Comparison of ENCODE assay signal across 7 mouse cellular contexts in genomic region chr9:116873033-116873975, GRCm38 (mm10).
DNase-seq lines count a peak whose midpoint lies in the region; ATAC-seq and TF ChIP-seq lines count a peak whose summit lies in the region.

No protein-coding gene starts in this region.

- peak overlapping the region; percentile 72 for H3K9ac ChIP-seq in MEL (ENCODE audit: control insufficient read depth, low read depth, low read length, poor library complexity, severe bottlenecking)
- no peak overlapping the region for H3K9ac ChIP-seq in embryonic facial prominence, embryonic 15.5 days
- H3K9ac ChIP-seq in intestine, embryonic 16.5 days (ENCODE audit: low read depth, low read length): no peak overlapping the region

- peak in 1 of 2 experiments; percentile 25; a peak in 1 of 4 replicates for TF ChIP-seq POLR2A in MEL (IDR thresholded peaks at IDR 0.05; ENCODE audit: control insufficient read depth in 1 of 2, insufficient read depth in 1 of 2, low read depth in 1 of 2, low read length in 2 of 2, poor library complexity in 1 of 2)

- peak; percentile 97 to 98 for TF ChIP-seq EP300 in MEL (IDR thresholded peaks at IDR 0.05; ENCODE audit: low read depth in 1 of 2, low read length in 2 of 2)

- DNase-seq in MEL (ENCODE audit: low read depth, low spot score): peak; percentile 94
- DNase-seq in ZHBTc4 (ENCODE audit: low read depth, low spot score): peak; percentile 10
- DNase-seq in liver: peak; percentile 68
- peak; percentile 2 for DNase-seq in retina, embryonic 14.5 days (ENCODE audit: low spot score)

- no peak for TF ChIP-seq RAD21 in MEL (IDR thresholded peaks at IDR 0.05; ENCODE audit: low read depth, low read length)

- WGBS in embryonic facial prominence, embryonic 15.5 days: 56% methylated on average over 30 of the region's 30 CpGs
- 41% methylated on average over 30 of the region's 30 CpGs for WGBS in intestine, embryonic 16.5 days

- H3K9me3 ChIP-seq in MEL (replicated peaks; ENCODE audit: insufficient read depth, low read length): no peaks in the 10 kb centered on the region
- no peaks in the 10 kb centered on the region for H3K9me3 ChIP-seq in embryonic facial prominence, embryonic 15.5 days (replicated peaks)
- no peaks in the 10 kb centered on the region for H3K9me3 ChIP-seq in intestine, embryonic 16.5 days (ENCODE audit: control insufficient read depth, low read length)

- peak overlapping the region; percentile 42 to 54 for H3K4me3 ChIP-seq in MEL (ENCODE audit: control insufficient read depth in 1 of 2, insufficient read depth in 1 of 2, low read depth in 2 of 2, low read length in 2 of 2)
- no peak overlapping the region for H3K4me3 ChIP-seq in embryonic facial prominence, embryonic 15.5 days (replicated peaks)
- peak overlapping the region; percentile 8; the same call in 1 of the 2 replicates for H3K4me3 ChIP-seq in intestine, embryonic 16.5 days (ENCODE audit: low read length)

- no peak overlapping the region for H3K4me2 ChIP-seq in embryonic facial prominence, embryonic 15.5 days (replicated peaks)
- H3K4me2 ChIP-seq in intestine, embryonic 16.5 days (ENCODE audit: low read depth, low read length): peak overlapping the region; percentile 38

- H3K79me2 ChIP-seq in MEL (ENCODE audit: control insufficient read depth, insufficient read depth, low read length, poor library complexity): no peaks in the 10 kb centered on the region; the same call in 1 of the 2 replicates

- ATAC-seq in embryonic facial prominence, embryonic 15.5 days (ENCODE audit: insufficient number of reproducible peaks, low FRiP score, low TSS enrichment, low read depth): no peak; the same call in 1 of the 2 replicates
- peak; percentile 93 for ATAC-seq in intestine, embryonic 16.5 days
- no peak for ATAC-seq in CD4-positive, CD25-positive, alpha-beta regulatory T cell, adult 4 months

- peak overlapping the region; percentile 99 for H3K27ac ChIP-seq in MEL (ENCODE audit: control insufficient read depth, low read depth, low read length)
- H3K27ac ChIP-seq in embryonic facial prominence, embryonic 15.5 days (replicated peaks): peak overlapping the region; percentile 63
- peak overlapping the region; percentile 57 for H3K27ac ChIP-seq in intestine, embryonic 16.5 days (ENCODE audit: low read length)

- H3K4me1 ChIP-seq in MEL (ENCODE audit: control insufficient read depth in 1 of 2, insufficient read depth in 2 of 2, low read length in 2 of 2): peaks cover 10 to 14% of the 10 kb centered on the region in 2 experiments
- H3K4me1 ChIP-seq in embryonic facial prominence, embryonic 15.5 days: peaks cover 19% of the 10 kb centered on the region
- peaks cover 16% of the 10 kb centered on the region for H3K4me1 ChIP-seq in intestine, embryonic 16.5 days (ENCODE audit: control insufficient read depth, insufficient read depth, low read length)

- H3K36me3 ChIP-seq in MEL (ENCODE audit: control insufficient read depth in 1 of 2, insufficient read depth in 2 of 2, low read length in 2 of 2): peaks cover 0 to 16% of the 10 kb centered on the region in 2 experiments; a peak in 2 of 4 replicates
- no peaks in the 10 kb centered on the region for H3K36me3 ChIP-seq in embryonic facial prominence, embryonic 15.5 days
- no peaks in the 10 kb centered on the region for H3K36me3 ChIP-seq in intestine, embryonic 16.5 days (ENCODE audit: control insufficient read depth, insufficient read depth, low read length)

- H3K27me3 ChIP-seq in MEL (ENCODE audit: control insufficient read depth in 1 of 2, insufficient read depth in 2 of 2, low read length in 2 of 2): no peaks in the 10 kb centered on the region
- H3K27me3 ChIP-seq in embryonic facial prominence, embryonic 15.5 days: no peaks in the 10 kb centered on the region
- H3K27me3 ChIP-seq in intestine, embryonic 16.5 days (replicated peaks; ENCODE audit: control insufficient read depth, insufficient read depth, low read length): no peaks in the 10 kb centered on the region

- TF ChIP-seq CTCF in MEL (IDR thresholded peaks at IDR 0.05 in 2 of 3, conservative IDR thresholded peaks at IDR 0.05 in 1 of 3; ENCODE audit: control insufficient read depth in 1 of 3, insufficient read depth in 1 of 3, low read depth in 2 of 3, low read length in 3 of 3, poor library complexity in 1 of 3, severe bottlenecking in 1 of 3): no peak

TF ChIP-seq in MEL, 35 proteins besides CTCF, POLR2A, EP300 and RAD21:
- TF ChIP-seq KAT2A (conservative IDR thresholded peaks at IDR 0.05; ENCODE audit: low read depth, low read length): no peak; the same call in 1 of the 2 replicates
- TF ChIP-seq GABPA (IDR thresholded peaks at IDR 0.05; ENCODE audit: low read depth, low read length): peak; percentile 92
- peak; percentile 92 for TF ChIP-seq RCOR1 (IDR thresholded peaks at IDR 0.05; ENCODE audit: low read depth, low read length)
- 0 out of 2 replicates have a peak, but pooled peaks have one; percentile 68 for TF ChIP-seq UBTF (IDR thresholded peaks at IDR 0.05; ENCODE audit: borderline replicate concordance, insufficient read depth, low read depth, low read length)
- TF ChIP-seq CHD1 (IDR thresholded peaks at IDR 0.05; ENCODE audit: low read depth, low read length): no peak
- TF ChIP-seq NRF1 (IDR thresholded peaks at IDR 0.05; ENCODE audit: insufficient read depth, low read depth, low read length, poor library complexity, severe bottlenecking): peak; percentile 65
- peak; percentile 59 for TF ChIP-seq TAL1 (IDR thresholded peaks at IDR 0.05; ENCODE audit: low read length)
- peak; percentile 67 for TF ChIP-seq JUND (IDR thresholded peaks at IDR 0.05; ENCODE audit: low read depth, low read length)
- TF ChIP-seq CHD2 (IDR thresholded peaks at IDR 0.05; ENCODE audit: low read length): no peak
- TF ChIP-seq POLR2AphosphoS5 (IDR thresholded peaks at IDR 0.05; ENCODE audit: borderline replicate concordance, low read depth, low read length): no peak
- peak; percentile 79 for TF ChIP-seq MAFK (IDR thresholded peaks at IDR 0.05; ENCODE audit: borderline replicate concordance, low read depth, low read length)
- peak; percentile 39 for TF ChIP-seq NELFE (IDR thresholded peaks at IDR 0.05; ENCODE audit: low read depth, low read length)
- peak; percentile 66; the same call in 1 of the 2 replicates for TF ChIP-seq HCFC1 (IDR thresholded peaks at IDR 0.05; ENCODE audit: low read depth, low read length)
- peak; percentile 95; the same call in 1 of the 2 replicates for TF ChIP-seq MAZ (IDR thresholded peaks at IDR 0.05; ENCODE audit: low read depth, low read length)
- peak; percentile 82 for TF ChIP-seq BHLHE40 (IDR thresholded peaks at IDR 0.05; ENCODE audit: borderline replicate concordance, low read depth, low read length)
- TF ChIP-seq MYC (IDR thresholded peaks at IDR 0.05; ENCODE audit: low read depth, low read length): peak; percentile 82
- no peak for TF ChIP-seq ZNF384 (IDR thresholded peaks at IDR 0.05; ENCODE audit: low read depth, low read length)
- no peak for TF ChIP-seq E2F4 (IDR thresholded peaks at IDR 0.05; ENCODE audit: borderline replicate concordance, low read depth, low read length)
- TF ChIP-seq SIN3A (IDR thresholded peaks at IDR 0.05; ENCODE audit: low read length): peak; percentile 84
- no peak for TF ChIP-seq ZKSCAN1 (IDR thresholded peaks at IDR 0.05; ENCODE audit: low read depth, low read length)
- TF ChIP-seq TBP (IDR thresholded peaks at IDR 0.05; ENCODE audit: low read depth, low read length): peak; percentile 89
- TF ChIP-seq MEF2A (IDR thresholded peaks at IDR 0.05; ENCODE audit: extremely low read depth, insufficient replicate concordance, low read depth, low read length, poor library complexity, severe bottlenecking): peak; percentile 88; the same call in 1 of the 2 replicates
- peak; percentile 89 for TF ChIP-seq MAX (IDR thresholded peaks at IDR 0.05; ENCODE audit: low read length)
- TF ChIP-seq TCF12 (IDR thresholded peaks at IDR 0.05; ENCODE audit: low read depth, low read length): peak; percentile 95
- TF ChIP-seq SMC3 (IDR thresholded peaks at IDR 0.05; ENCODE audit: low read depth, low read length): no peak
- TF ChIP-seq USF1 (IDR thresholded peaks at IDR 0.05; ENCODE audit: low read depth, low read length): 0 out of 2 replicates have a peak, but pooled peaks have one; percentile 5
- TF ChIP-seq POLR2AphosphoS2 (IDR thresholded peaks at IDR 0.05; ENCODE audit: low read length): no peak; the same call in 1 of the 2 replicates
- TF ChIP-seq ZMIZ1 (IDR thresholded peaks at IDR 0.05; ENCODE audit: low read depth, low read length): peak; percentile 42
- no peak for TF ChIP-seq USF2 (IDR thresholded peaks at IDR 0.05; ENCODE audit: borderline replicate concordance in 1 of 2, insufficient read depth in 1 of 2, low read depth in 1 of 2, low read length in 2 of 2)
- TF ChIP-seq MYB (IDR thresholded peaks at IDR 0.05; ENCODE audit: low read depth, low read length): peak; percentile 57
- TF ChIP-seq ETS1 (IDR thresholded peaks at IDR 0.05; ENCODE audit: low read depth, low read length): peak; percentile 99
- TF ChIP-seq ZC3H11A (IDR thresholded peaks at IDR 0.05; ENCODE audit: low read depth, low read length): no peak
- TF ChIP-seq MXI1 (IDR thresholded peaks at IDR 0.05; ENCODE audit: low read depth, low read length): peak; percentile 57; the same call in 1 of the 2 replicates
- 0 out of 2 replicates have a peak, but pooled peaks have one; percentile 14 for TF ChIP-seq ELF1 (IDR thresholded peaks at IDR 0.05; ENCODE audit: low read depth, low read length)
- TF ChIP-seq GATA1 (IDR thresholded peaks at IDR 0.05; ENCODE audit: low read depth, low read length): peak; percentile 98

Comparison
In these comparisons a context has a peak if more than half of its experiments do, and no peak if none do; other contexts are left out.
1. DNase-seq: peak in every context shown above with its lines; median percentile 94 in MEL; 68 in liver; 10 in ZHBTc4; 2 in retina, embryonic 14.5 days.